Mouse (Mus musculus) midbrain, embryonic 12.5 days (tissue): Measurements from ENCODE around the gene Lefty1. TPM values are rescaled to one million over a fixed set of nuclear protein-coding genes. Genes with fewer than 3 reads are reported as not detected.

Experiments used
- ATAC-seq: fragments of 200-750 bp; cut with Nextera tagmentation; 2 replicates; pipeline ENCODE4 v1.8.0; 2017; ENCODE audit warnings: low read depth, moderate TSS enrichment, moderate library complexity; ENCODE audit not compliant: low FRiP score
- H3K27ac ChIP-seq: fragments of 300-500 bp; sonication (generic); replicated peaks from 2 replicates; pipeline ENCODE4 v1.5.1; 2016; ENCODE audit warnings: mild to moderate bottlenecking
- H3K27me3 ChIP-seq: fragments of 300-500 bp; sonication (generic); 2 replicates; pipeline ENCODE4 v1.6.1; 2016; ENCODE audit warnings: mild to moderate bottlenecking
- H3K36me3 ChIP-seq: fragments of 300-500 bp; sonication (generic); 2 replicates; pipeline ENCODE4 v1.6.1; 2016
- H3K4me1 ChIP-seq: fragments of 300-500 bp; sonication (generic); 2 replicates; pipeline ENCODE4 v1.6.1; 2016
- H3K4me2 ChIP-seq: fragments of 300-500 bp; sonication (generic); replicated peaks from 2 replicates; pipeline ENCODE4 v1.6.1; 2016; ENCODE audit warnings: mild to moderate bottlenecking, moderate library complexity
- H3K4me3 ChIP-seq: fragments of 300-500 bp; sonication (generic); 2 replicates; pipeline ENCODE4 v1.5.1; 2016; ENCODE audit warnings: mild to moderate bottlenecking
- H3K9ac ChIP-seq: fragments of 300-500 bp; sonication (generic); replicated peaks from 2 replicates; pipeline ENCODE4 v1.6.1; 2016; ENCODE audit warnings: mild to moderate bottlenecking, moderate library complexity
- H3K9me3 ChIP-seq: fragments of 300-500 bp; sonication (generic); 2 replicates; pipeline ENCODE4 v1.6.1; 2016; ENCODE audit warnings: mild to moderate bottlenecking
- WGBS: fragments of 180-500 bp; shearing (Covaris S2); methylation state at CpG from one replicate; pipeline ENCODE4 v1.1.7; 2016; 5-methylcytosine and 5-hydroxymethylcytosine counted together
- polyA plus RNA-seq: library from polyadenylated mRNA; unstranded; fragments of >200 nt; fragmentation: Nextera tagmentation; extraction: Ambion mirVana; gene quantifications from 2 replicates; pipeline ENCODE4 v1.2.1, GENCODE M21; 2016

Gene Lefty1
- polyA plus RNA-seq, 1 experiment from 2014 or later = 1.6 TPM

GRCm38 (mm10) chr1:180905307-180905706 is 29.5 kb upstream of the Lefty1 start:
- Histone ChIP-seq H3K9me3 (no peaks in the 10 kb centered on the region), H3K9ac (peak overlapping the region; percentile 20), H3K4me1 (peaks cover 26% of the 10 kb centered on the region), H3K27me3 (0 out of 2 replicates have a peak, but pooled peaks cover 3% of the 10 kb centered on the region), H3K4me2 (peak overlapping the region; percentile 89), H3K36me3 (peaks cover 28% of the 10 kb centered on the region), H3K27ac (no peak overlapping the region), H3K4me3 (peak overlapping the region; percentile 93)
- ATAC-seq = no peak
- 69% methylated on average over 6 of the region's 6 CpGs for WGBS

- Histone ChIP-seq H3K4me2 (peak overlapping the region; percentile 89; the same call in 1 of the 2 replicates), H3K9me3 (no peaks in the 10 kb centered on the region), H3K9ac (peak overlapping the region; percentile 20), H3K4me3 (no peak overlapping the region), H3K36me3 (peaks cover 28% of the 10 kb centered on the region), H3K27me3 (0 out of 2 replicates have a peak, but pooled peaks cover 3% of the 10 kb centered on the region), H3K4me1 (peaks cover 26% of the 10 kb centered on the region), H3K27ac (no peak overlapping the region)
- ATAC-seq = no peak
- WGBS = 93% methylated on average over 17 of the region's 17 CpGs
These were observed 28.9 kb upstream of the Lefty1 start for GRCm38 (mm10) chr1:180905876-180906275.

DNA sequence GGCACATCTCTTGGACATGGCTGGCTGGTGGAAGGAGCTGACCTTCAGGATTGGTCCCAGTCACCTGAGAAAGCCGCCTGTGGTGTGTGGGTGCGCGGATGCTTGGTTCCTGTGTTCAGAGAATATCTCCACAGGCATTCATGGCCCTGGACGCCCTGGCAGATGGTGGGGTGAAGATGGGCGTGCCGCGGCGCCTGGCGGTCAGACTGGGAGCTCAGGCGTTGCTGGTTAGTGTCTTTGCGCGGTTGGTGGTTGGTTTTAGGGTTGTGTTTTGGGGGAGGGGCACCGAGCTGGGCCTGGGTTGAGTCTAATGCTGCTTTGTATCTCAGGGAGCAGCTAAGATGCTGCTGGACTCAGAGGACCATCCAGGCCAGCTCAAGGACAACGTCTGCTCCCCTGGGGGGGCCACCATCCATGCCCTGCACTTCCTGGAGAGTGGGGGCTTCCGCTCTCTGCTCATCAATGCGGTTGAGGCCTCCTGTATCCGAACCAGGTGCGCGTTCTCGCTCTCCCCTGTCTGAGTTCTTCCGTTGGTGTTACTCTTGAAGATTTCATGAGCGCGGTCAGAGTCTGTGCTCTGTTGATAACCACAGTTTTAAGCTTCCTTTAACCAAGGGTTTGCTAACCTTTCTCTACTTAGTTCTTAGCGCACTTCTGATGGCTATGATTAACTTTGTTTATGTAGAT is 28.2 kb upstream of the Lefty1 start:
- H3K4me3 ChIP-seq = no peak overlapping the region
- H3K27me3 ChIP-seq = 0 out of 2 replicates have a peak, but pooled peaks cover 3% of the 10 kb centered on the region
- H3K27ac ChIP-seq = no peak overlapping the region
- H3K9ac ChIP-seq = 0 out of 2 replicates have a peak overlapping the region, but pooled peaks have one; percentile 11
- WGBS = 93% methylated on average over 24 of the region's 24 CpGs
- 0 out of 2 replicates have a peak overlapping the region, but pooled peaks have one; percentile 89 for H3K4me2 ChIP-seq
- H3K4me1 ChIP-seq = peaks cover 26% of the 10 kb centered on the region
- peaks cover 28% of the 10 kb centered on the region for H3K36me3 ChIP-seq
- no peak for ATAC-seq
- H3K9me3 ChIP-seq = no peaks in the 10 kb centered on the region

GRCm38 (mm10) chr1:180911138-180911537 is 23.7 kb upstream of the Lefty1 start:
- no peak for ATAC-seq
- 48% methylated on average over 8 of the region's 8 CpGs for WGBS
- H3K4me1 ChIP-seq = peaks cover 7% of the 10 kb centered on the region; the same call in 1 of the 2 replicates
- H3K27me3 ChIP-seq = no peaks in the 10 kb centered on the region
- no peak overlapping the region for H3K9ac ChIP-seq
- H3K9me3 ChIP-seq = no peaks in the 10 kb centered on the region
- H3K36me3 ChIP-seq = peaks cover 26% of the 10 kb centered on the region
- no peak overlapping the region for H3K4me3 ChIP-seq
- no peak overlapping the region for H3K27ac ChIP-seq
- no peak overlapping the region for H3K4me2 ChIP-seq

DNA sequence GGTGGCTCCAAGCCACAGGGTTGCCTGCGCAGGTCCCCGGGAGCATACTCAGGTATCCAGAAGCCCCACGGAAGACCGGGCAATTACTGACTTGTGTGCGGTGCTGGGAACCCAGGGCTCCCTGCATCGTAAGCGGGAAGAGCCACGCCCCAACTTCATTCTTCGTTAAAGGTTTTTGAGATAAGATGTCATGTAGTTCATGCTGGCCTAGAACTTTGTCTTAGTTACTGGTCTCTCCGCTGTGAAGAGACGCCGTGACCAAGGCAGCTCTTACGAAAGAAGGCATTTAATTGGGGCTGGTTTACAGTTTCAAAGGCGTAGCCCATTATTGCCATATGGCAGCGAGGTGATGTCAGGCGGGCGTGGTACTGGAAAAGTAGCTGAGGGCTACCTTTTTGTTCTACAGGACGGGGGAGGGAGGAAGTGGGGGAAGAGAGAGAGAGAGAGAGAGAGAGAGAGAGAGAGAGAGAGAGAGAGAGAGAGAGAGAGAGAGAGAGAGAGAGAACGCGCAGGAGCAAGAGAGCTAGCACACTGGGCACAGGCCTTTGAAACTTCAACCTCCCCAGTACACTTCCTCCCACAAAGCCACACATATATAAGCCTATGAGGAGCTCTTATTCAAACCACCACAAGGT is 23.1 kb upstream of the Lefty1 start:
- no peak for ATAC-seq
- H3K9ac ChIP-seq = no peak overlapping the region
- no peaks in the 10 kb centered on the region for H3K9me3 ChIP-seq
- H3K36me3 ChIP-seq = peaks cover 19% of the 10 kb centered on the region
- no peak overlapping the region for H3K4me3 ChIP-seq
- H3K27ac ChIP-seq = no peak overlapping the region
- 0 out of 2 replicates have a peak, but pooled peaks cover under 1% of the 10 kb centered on the region for H3K4me1 ChIP-seq
- whole genome bisulfite sequencing = 72% methylated on average over 20 of the region's 20 CpGs
- no peaks in the 10 kb centered on the region for H3K27me3 ChIP-seq
- no peak overlapping the region for H3K4me2 ChIP-seq

DNA sequence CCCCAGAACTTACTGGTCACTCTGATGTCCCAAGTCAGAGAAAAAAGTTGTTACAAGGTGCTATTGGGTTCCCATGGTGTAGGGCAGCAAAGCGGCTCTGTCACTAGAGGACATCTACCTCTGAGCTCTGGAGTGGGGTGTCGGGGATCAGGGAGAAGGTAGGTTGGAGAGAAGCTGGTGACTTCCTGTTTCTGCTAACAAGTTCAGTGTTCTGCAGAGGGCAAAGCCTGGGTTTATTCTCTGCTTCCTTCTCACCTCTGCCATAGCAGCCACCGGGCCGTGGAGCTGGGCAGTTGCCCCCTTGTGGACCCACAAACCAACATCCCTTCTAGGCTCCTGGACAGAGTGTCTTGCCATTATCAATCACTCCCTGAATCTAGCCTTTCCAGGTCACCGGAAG is 22.0 kb upstream of the Lefty1 start:
- H3K4me3 ChIP-seq = no peak overlapping the region
- H3K4me2 ChIP-seq = no peak overlapping the region
- H3K9me3 ChIP-seq = no peaks in the 10 kb centered on the region
- H3K27me3 ChIP-seq = no peaks in the 10 kb centered on the region
- ATAC-seq = no peak
- H3K9ac ChIP-seq = no peak overlapping the region
- no peak overlapping the region for H3K27ac ChIP-seq
- 88% methylated on average over 5 of the region's 5 CpGs for WGBS
- peaks cover 10% of the 10 kb centered on the region for H3K36me3 ChIP-seq
- H3K4me1 ChIP-seq = no peaks in the 10 kb centered on the region

DNA sequence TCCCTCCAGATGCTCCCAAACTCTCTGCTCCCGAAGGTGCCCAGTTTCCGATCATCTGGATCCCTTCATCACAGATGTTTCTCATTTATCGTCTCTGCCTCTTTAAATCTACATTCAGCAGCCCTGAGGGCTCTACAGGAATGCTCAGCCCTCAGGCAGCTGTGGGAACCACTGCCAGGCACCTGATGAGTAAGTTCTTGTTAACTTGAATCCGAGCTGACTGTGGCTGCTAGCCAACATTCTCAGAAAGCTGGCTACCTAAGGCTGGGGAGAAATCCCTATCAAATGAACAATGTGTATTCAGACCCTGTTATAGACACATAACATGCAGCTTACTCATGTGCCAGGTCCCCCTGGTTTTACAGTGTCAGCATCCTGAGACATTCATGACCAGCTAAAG is 21.0 kb upstream of the Lefty1 start:
- no peak overlapping the region for H3K9ac ChIP-seq
- no peaks in the 10 kb centered on the region for H3K9me3 ChIP-seq
- no peak overlapping the region for H3K4me3 ChIP-seq
- H3K27me3 ChIP-seq = no peaks in the 10 kb centered on the region
- no peak overlapping the region for H3K27ac ChIP-seq
- no peaks in the 10 kb centered on the region for H3K4me1 ChIP-seq
- H3K36me3 ChIP-seq = 0 out of 2 replicates have a peak, but pooled peaks cover 3% of the 10 kb centered on the region
- no peak for ATAC-seq
- 73% methylated on average over 4 of the region's 4 CpGs for WGBS
- H3K4me2 ChIP-seq = no peak overlapping the region

- Histone ChIP-seq H3K27ac (no peak overlapping the region), H3K4me2 (no peak overlapping the region), H3K9ac (no peak overlapping the region), H3K27me3 (no peaks in the 10 kb centered on the region), H3K36me3 (no peaks in the 10 kb centered on the region), H3K4me1 (peaks cover 3% of the 10 kb centered on the region; the same call in 1 of the 2 replicates), H3K4me3 (no peak overlapping the region), H3K9me3 (no peaks in the 10 kb centered on the region)
- 90% methylated on average over 11 of the region's 11 CpGs for WGBS
- no peak for ATAC-seq
These were observed 18.4 kb upstream of the Lefty1 start for GRCm38 (mm10) chr1:180916425-180916824.

GRCm38 (mm10) chr1:180917053-180917452 is 17.8 kb upstream of the Lefty1 start:
- no peak for ATAC-seq
- no peaks in the 10 kb centered on the region for H3K36me3 ChIP-seq
- 59% methylated on average over 1 of the region's 1 CpGs for WGBS
- no peak overlapping the region for H3K4me2 ChIP-seq
- H3K4me1 ChIP-seq = peaks cover 3% of the 10 kb centered on the region; the same call in 1 of the 2 replicates
- H3K27ac ChIP-seq = no peak overlapping the region
- no peak overlapping the region for H3K9ac ChIP-seq
- H3K27me3 ChIP-seq = no peaks in the 10 kb centered on the region
- H3K9me3 ChIP-seq = no peaks in the 10 kb centered on the region
- H3K4me3 ChIP-seq = no peak overlapping the region

- no peak for ATAC-seq
- Histone ChIP-seq H3K4me2 (no peak overlapping the region), H3K4me3 (no peak overlapping the region), H3K4me1 (peaks cover 3% of the 10 kb centered on the region; the same call in 1 of the 2 replicates), H3K9me3 (no peaks in the 10 kb centered on the region), H3K9ac (no peak overlapping the region), H3K36me3 (no peaks in the 10 kb centered on the region), H3K27me3 (no peaks in the 10 kb centered on the region), H3K27ac (no peak overlapping the region)
- WGBS = 27% methylated on average over 8 of the region's 8 CpGs
These were observed 15.1 kb upstream of the Lefty1 start for GRCm38 (mm10) chr1:180919686-180920085.

DNA sequence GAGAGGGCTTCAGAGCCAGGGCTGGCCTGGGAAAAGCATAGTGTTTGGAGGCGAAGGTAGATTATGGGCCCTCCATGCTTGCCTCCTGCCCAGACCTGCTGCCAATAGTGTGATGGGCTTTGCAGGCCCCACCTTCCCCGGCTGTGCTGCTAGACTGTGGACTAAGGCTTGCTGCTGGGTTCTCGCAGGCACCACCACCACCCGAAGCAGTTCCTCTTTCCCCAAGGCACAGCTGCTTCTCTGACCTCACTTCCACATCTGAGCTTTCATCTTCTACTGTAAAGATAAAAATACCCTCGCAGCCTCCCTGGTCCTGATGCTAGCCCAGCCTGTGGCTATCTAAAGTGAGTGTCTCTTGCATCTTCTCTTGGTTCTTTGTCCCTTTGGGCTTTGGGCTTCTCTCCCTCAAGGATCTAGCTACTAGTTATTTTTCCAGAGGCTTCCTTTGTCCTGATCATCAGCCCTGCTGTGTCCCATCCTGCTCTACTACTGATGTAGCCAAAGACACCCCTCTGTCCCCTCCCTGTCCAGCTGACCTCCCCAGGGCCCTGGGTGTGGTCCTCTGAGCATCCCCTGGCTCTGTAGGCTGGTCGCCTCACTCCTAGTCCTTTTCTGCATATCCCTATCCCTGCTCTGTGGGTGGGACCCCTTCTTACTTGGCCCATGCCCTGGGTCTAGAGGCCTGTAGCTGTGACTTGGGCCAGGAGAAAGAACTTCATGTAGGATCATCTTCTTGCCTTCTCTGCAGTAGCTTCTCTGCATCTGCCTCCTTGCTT is 12.4 kb upstream of the Lefty1 start:
- Histone ChIP-seq H3K4me1 (peaks cover 3% of the 10 kb centered on the region; the same call in 1 of the 2 replicates), H3K4me2 (no peak overlapping the region), H3K27ac (no peak overlapping the region), H3K9ac (no peak overlapping the region), H3K4me3 (no peak overlapping the region), H3K36me3 (no peaks in the 10 kb centered on the region), H3K9me3 (no peaks in the 10 kb centered on the region), H3K27me3 (no peaks in the 10 kb centered on the region)
- no peak for ATAC-seq
- 82% methylated on average over 6 of the region's 6 CpGs for WGBS

- no peak overlapping the region for H3K4me3 ChIP-seq
- no peaks in the 10 kb centered on the region for H3K36me3 ChIP-seq
- H3K9me3 ChIP-seq = no peaks in the 10 kb centered on the region
- no peak for ATAC-seq
- H3K27ac ChIP-seq = no peak overlapping the region
- no peaks in the 10 kb centered on the region for H3K27me3 ChIP-seq
- WGBS = 38% methylated on average over 2 of the region's 2 CpGs
- no peaks in the 10 kb centered on the region for H3K4me1 ChIP-seq
- H3K4me2 ChIP-seq = no peak overlapping the region
- no peak overlapping the region for H3K9ac ChIP-seq
These were observed 10.1 kb upstream of the Lefty1 start for GRCm38 (mm10) chr1:180924737-180925136.
